Mouse (Mus musculus) midbrain, postnatal 0 days (tissue): ENCODE results near the gene Zfp777. TPM values are rescaled to one million over a fixed set of nuclear protein-coding genes. Genes with fewer than 3 reads are reported as not detected.

Source experiments
- ATAC-seq: fragments of 200-750 bp; cut with Nextera tagmentation; 2 replicates; pipeline ENCODE4 v1.8.0; 2017; ENCODE audit warnings: moderate number of reproducible peaks, mild to moderate bottlenecking, moderate TSS enrichment, moderate library complexity; ENCODE audit not compliant: low FRiP score
- DNase-seq: peaks from one replicate; pipeline ENCODE4 v3.0.0-alpha.2; 2015; ENCODE audit warnings: low spot score
- H3K27ac ChIP-seq: fragments of 300-500 bp; sonication (generic); 2 replicates; pipeline ENCODE4 v1.5.1; 2014; ENCODE audit warnings: low read depth, mild to moderate bottlenecking, low read length, mixed read lengths
- H3K27me3 ChIP-seq: fragments of 300-500 bp; sonication (generic); 2 replicates; pipeline ENCODE4 v1.6.1; 2014; ENCODE audit warnings: low read length, control low read depth, mixed read lengths; ENCODE audit not compliant: insufficient read depth
- H3K36me3 ChIP-seq: fragments of 300-500 bp; sonication (generic); 2 replicates; pipeline ENCODE4 v1.6.1; 2014; ENCODE audit warnings: low read length, control low read depth, mixed read lengths; ENCODE audit not compliant: insufficient read depth
- H3K4me1 ChIP-seq: fragments of 300-500 bp; sonication (generic); 2 replicates; pipeline ENCODE4 v1.6.1; 2014; ENCODE audit warnings: mild to moderate bottlenecking, control low read depth, antibody characterized with exemption, low read length, mixed read lengths; ENCODE audit not compliant: insufficient read depth
- H3K4me2 ChIP-seq: fragments of 300-500 bp; sonication (generic); 2 replicates; pipeline ENCODE4 v1.6.1; 2014; ENCODE audit warnings: low read depth, mild to moderate bottlenecking, low read length, mixed read lengths; ENCODE audit not compliant: poor library complexity, severe bottlenecking
- H3K4me3 ChIP-seq: fragments of 300-500 bp; sonication (generic); 2 replicates; pipeline ENCODE4 v1.5.1; 2014; ENCODE audit warnings: low read depth, mild to moderate bottlenecking, low read length, moderate library complexity
- H3K9ac ChIP-seq: fragments of 300-500 bp; sonication (generic); replicated peaks from 2 replicates; pipeline ENCODE4 v1.6.1; 2014; ENCODE audit warnings: mild to moderate bottlenecking, low read length, moderate library complexity, mixed read lengths; ENCODE audit not compliant: poor library complexity, severe bottlenecking
- H3K9me3 ChIP-seq: fragments of 300-500 bp; sonication (generic); 2 replicates; pipeline ENCODE4 v1.6.1; 2016; ENCODE audit warnings: low read length, control low read depth
- CTCF ChIP-seq: IDR thresholded peaks from 2 replicates; pipeline ENCODE4 v1.5.1; 2016; ENCODE audit warnings: antibody characterized with exemption, mild to moderate bottlenecking
- WGBS: fragments of 180-500 bp; shearing (Covaris S2); extraction: QIAGEN DNeasy Blood & Tissue Kit; methylation state at CpG from one replicate; pipeline ENCODE4 v1.1.7; 2014; 5-methylcytosine and 5-hydroxymethylcytosine counted together
- microRNA-seq: library from miRNA; unstranded; fragments of <30 nt; microRNA quantifications from one replicate; pipeline ENCODE4, GENCODE M21; 2016; ENCODE audit warnings: borderline number of aligned reads
- polyA plus RNA-seq: library from polyadenylated mRNA; unstranded; fragments of >200 nt; fragmentation: Nextera tagmentation; extraction: Ambion mirVana; gene quantifications from 2 replicates; pipeline ENCODE4 v1.2.1, GENCODE M21; 2015
- total RNA-seq: library from RNA; depleted of rRNA; stranded (reverse); fragments of >200 nt; gene quantifications from 2 replicates; pipeline ENCODE4 v1.2.3, GENCODE M21; 2014; rRNA removed

Gene Zfp777
- total and polyA plus RNA-seq, 2 experiments from 2014 or later: 18.1 to 37.5 TPM

GRCm38 (mm10) chr6:48010727-48011126 is 38.0 kb downstream of the Zfp777 start:
- ATAC-seq: no peak
- no peak for DNase-seq
- Histone ChIP-seq H3K27me3 (no peaks in the 10 kb centered on the region), H3K4me1 (no peaks in the 10 kb centered on the region), H3K4me2 (no peak overlapping the region), H3K4me3 (no peak overlapping the region), H3K36me3 (no peaks in the 10 kb centered on the region), H3K27ac (no peak overlapping the region), H3K9me3 (no peaks in the 10 kb centered on the region), H3K9ac (no peak overlapping the region)
- no peak for TF ChIP-seq CTCF
- 54% methylated on average over 8 of the region's 8 CpGs for WGBS

GRCm38 (mm10) chr6:47995661-47996060 is 53.0 kb downstream of the Zfp777 start:
- 92% methylated on average over 9 of the region's 9 CpGs for WGBS
- Histone ChIP-seq H3K4me3 (no peak overlapping the region), H3K27me3 (no peaks in the 10 kb centered on the region), H3K4me2 (no peak overlapping the region), H3K9me3 (no peaks in the 10 kb centered on the region), H3K36me3 (no peaks in the 10 kb centered on the region), H3K27ac (no peak overlapping the region), H3K4me1 (no peaks in the 10 kb centered on the region), H3K9ac (no peak overlapping the region)
- ATAC-seq: no peak
- no peak for TF ChIP-seq CTCF
- no peak for DNase-seq

- Histone ChIP-seq H3K9ac (no peak overlapping the region), H3K4me3 (no peak overlapping the region), H3K27me3 (no peaks in the 10 kb centered on the region), H3K36me3 (no peaks in the 10 kb centered on the region), H3K4me1 (no peaks in the 10 kb centered on the region), H3K27ac (no peak overlapping the region), H3K9me3 (no peaks in the 10 kb centered on the region), H3K4me2 (no peak overlapping the region)
- DNase-seq (no peak), ATAC-seq (no peak)
- TF ChIP-seq CTCF: no peak
- WGBS: 6% methylated on average over 2 of the region's 2 CpGs
Measured at GRCm38 (mm10) chr6:47983936-47984335, 64.8 kb downstream of the Zfp777 start.

- H3K27me3 ChIP-seq: no peaks in the 10 kb centered on the region
- H3K9ac ChIP-seq: no peak overlapping the region
- 14% methylated on average over 6 of the region's 6 CpGs for WGBS
- peak; percentile 75 for TF ChIP-seq CTCF
- peak; percentile 78 for ATAC-seq
- H3K4me3 ChIP-seq: no peak overlapping the region
- H3K4me2 ChIP-seq: no peak overlapping the region
- no peaks in the 10 kb centered on the region for H3K4me1 ChIP-seq
- no peaks in the 10 kb centered on the region for H3K36me3 ChIP-seq
- DNase-seq: peak; percentile 67
- H3K27ac ChIP-seq: no peak overlapping the region
- no peaks in the 10 kb centered on the region for H3K9me3 ChIP-seq
Measured at GRCm38 (mm10) chr6:47978897-47979368, 69.8 kb downstream of the Zfp777 start.

- 67% methylated on average over 1 of the region's 1 CpGs for WGBS
- H3K9ac ChIP-seq: no peak overlapping the region
- no peaks in the 10 kb centered on the region for H3K36me3 ChIP-seq
- H3K4me1 ChIP-seq: no peaks in the 10 kb centered on the region
- no peak overlapping the region for H3K4me3 ChIP-seq
- H3K9me3 ChIP-seq: no peaks in the 10 kb centered on the region
- DNase-seq: no peak
- TF ChIP-seq CTCF: peak; percentile 23; the same call in 1 of the 2 replicates
- ATAC-seq: no peak
- no peaks in the 10 kb centered on the region for H3K27me3 ChIP-seq
- H3K4me2 ChIP-seq: no peak overlapping the region
- H3K27ac ChIP-seq: no peak overlapping the region
Measured at GRCm38 (mm10) chr6:47974599-47974998, 74.1 kb downstream of the Zfp777 start.

Small RNA genes lying within 50 kb of the gene (microRNA-seq; reads per million reads assigned to microRNA genes)
- not detected for gene Gm24563

Other genes with a start within 250 kb of the Zfp777 start
- 92.7 and 94.7 TPM in 2 replicates for gene Pdia4, start 235.5 kb downstream of the Zfp777 start, total RNA-seq
- gene Pdia4, start 235.5 kb downstream of the Zfp777 start, polyA plus RNA-seq: 72.6 and 81.6 TPM in 2 replicates
- gene Zfp786, start 218.0 kb downstream of the Zfp777 start, total RNA-seq: 16.8 and 18.1 TPM in 2 replicates
- gene Zfp786, start 218.0 kb downstream of the Zfp777 start, polyA plus RNA-seq: 6.5 and 7.7 TPM in 2 replicates
- gene Zfp398, start 213.2 kb downstream of the Zfp777 start, total RNA-seq: 30.6 and 32.1 TPM in 2 replicates
- gene Zfp398, start 213.2 kb downstream of the Zfp777 start, polyA plus RNA-seq: 11.9 and 14.3 TPM in 2 replicates
- 42.9 and 50.3 TPM in 2 replicates for gene Zfp282, start 171.7 kb downstream of the Zfp777 start, total RNA-seq
- 15.9 and 17.2 TPM in 2 replicates for gene Zfp282, start 171.7 kb downstream of the Zfp777 start, polyA plus RNA-seq
- 13.4 and 15.9 TPM in 2 replicates for gene Zfp212, start 128.4 kb downstream of the Zfp777 start, total RNA-seq
- 19.0 and 21.8 TPM in 2 replicates for gene Zfp212, start 128.4 kb downstream of the Zfp777 start, polyA plus RNA-seq
- 34.8 and 37.7 TPM in 2 replicates for gene Zfp956, start 95.5 kb downstream of the Zfp777 start, total RNA-seq
- 26.1 and 27.0 TPM in 2 replicates for gene Zfp956, start 95.5 kb downstream of the Zfp777 start, polyA plus RNA-seq
- 40.0 and 46.7 TPM in 2 replicates for gene Zfp746, start 37.7 kb upstream of the Zfp777 start, total RNA-seq
- 13.9 and 15.7 TPM in 2 replicates for gene Zfp746, start 37.7 kb upstream of the Zfp777 start, polyA plus RNA-seq